Mouse (Mus musculus) limb, embryonic 15.5 days (tissue): ENCODE measurements around the gene Pdha1. TPM values are rescaled to one million over a fixed set of nuclear protein-coding genes. Genes with fewer than 3 reads are reported as not detected.

Experiments used
- ATAC-seq: fragments of 200-750 bp; cut with Nextera tagmentation; 2 replicates; pipeline ENCODE4 v1.8.0; 2017; ENCODE audit warnings: low read depth, moderate TSS enrichment; ENCODE audit not compliant: insufficient number of reproducible peaks, low FRiP score, low TSS enrichment
- H3K27ac ChIP-seq: fragments of 300-500 bp; sonication (generic); 2 replicates; pipeline ENCODE4 v1.5.1; 2015; ENCODE audit warnings: moderate library complexity, mild to moderate bottlenecking, inconsistent platforms
- H3K27me3 ChIP-seq: fragments of 300-500 bp; sonication (generic); 2 replicates; pipeline ENCODE4 v1.6.1; 2015; ENCODE audit warnings: inconsistent platforms
- H3K36me3 ChIP-seq: fragments of 300-500 bp; sonication (generic); 2 replicates; pipeline ENCODE4 v1.6.1; 2015; ENCODE audit warnings: inconsistent platforms
- H3K4me1 ChIP-seq: fragments of 300-500 bp; sonication (generic); 2 replicates; pipeline ENCODE4 v1.6.1; 2015; ENCODE audit warnings: inconsistent platforms
- H3K4me2 ChIP-seq: fragments of 300-500 bp; sonication (generic); 2 replicates; pipeline ENCODE4 v1.6.1; 2015; ENCODE audit warnings: mild to moderate bottlenecking, inconsistent platforms
- H3K4me3 ChIP-seq: fragments of 300-500 bp; sonication (generic); 2 replicates; pipeline ENCODE4 v1.5.1; 2015; ENCODE audit warnings: mild to moderate bottlenecking, inconsistent platforms
- H3K9ac ChIP-seq: fragments of 300-500 bp; sonication (generic); 2 replicates; pipeline ENCODE4 v1.6.1; 2015; ENCODE audit warnings: inconsistent platforms
- H3K9me3 ChIP-seq: fragments of 300-500 bp; sonication (generic); 2 replicates; pipeline ENCODE4 v1.6.1; 2016; ENCODE audit warnings: inconsistent platforms
- WGBS: fragments of 180-500 bp; shearing (Covaris S2); methylation state at CpG from one replicate; pipeline ENCODE4 v1.1.7; 2015; 5-methylcytosine and 5-hydroxymethylcytosine counted together
- polyA plus RNA-seq: library from polyadenylated mRNA; unstranded; fragments of >200 nt; fragmentation: Nextera tagmentation; extraction: Ambion mirVana; gene quantifications from 2 replicates; pipeline ENCODE4 v1.2.1, GENCODE M21; 2015

Gene Pdha1
- polyA plus RNA-seq, result 118 and 131 TPM in 2 replicates

GRCm38 (mm10) chrX:160137861-160138717 is at the start of gene Pdha1:
Gene Pdha1, minus strand, starts transcription at chrX:160138413.
- Histone ChIP-seq H3K4me1 (no peaks in the 10 kb centered on the region), H3K9me3 (no peaks in the 10 kb centered on the region), H3K27ac (peak within 1 kb of the TSS; percentile 95), H3K27me3 (0 out of 2 replicates have a peak, but pooled peaks cover 8% of the 10 kb centered on the region), H3K9ac (peak within 1 kb of the TSS; percentile 57), H3K4me2 (peak within 1 kb of the TSS; percentile 52), H3K4me3 (peak within 1 kb of the TSS; percentile 59), H3K36me3 (no peaks in the 10 kb centered on the region)
- peak; percentile 94 for ATAC-seq
- WGBS, result 24% methylated on average over 62 of the region's 67 CpGs

- no peak overlapping the region for H3K4me2 ChIP-seq
- peaks cover 11% of the 10 kb centered on the region; the same call in 1 of the 2 replicates for H3K27me3 ChIP-seq
- ATAC-seq, result no peak
- no peaks in the 10 kb centered on the region for H3K36me3 ChIP-seq
- no peak overlapping the region for H3K9ac ChIP-seq
- H3K4me1 ChIP-seq, result no peaks in the 10 kb centered on the region
- H3K4me3 ChIP-seq, result no peak overlapping the region
- 55% methylated on average over 3 of the region's 3 CpGs for WGBS
- no peak overlapping the region for H3K27ac ChIP-seq
- no peaks in the 10 kb centered on the region for H3K9me3 ChIP-seq
Measured at GRCm38 (mm10) chrX:160179032-160179431, 40.8 kb upstream of the Pdha1 start.

DNA sequence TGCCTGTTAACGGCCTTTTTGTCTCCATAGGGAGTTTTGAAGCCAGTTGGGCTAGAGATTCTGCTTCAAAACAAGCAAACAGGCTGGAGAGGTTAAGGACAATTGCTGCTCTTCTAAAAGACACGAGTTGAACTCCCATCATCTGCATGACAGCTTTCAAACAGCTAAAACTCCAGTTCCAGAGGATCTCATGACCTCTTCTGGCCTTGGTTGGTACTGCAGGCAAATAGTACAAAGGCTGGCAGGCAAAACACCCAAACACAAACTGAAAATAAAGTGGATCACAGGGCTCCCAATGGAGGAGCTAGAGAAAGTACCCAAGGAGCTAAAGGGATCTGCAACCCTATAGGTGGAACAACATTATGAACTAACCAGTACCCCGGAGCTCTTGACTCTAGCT is 31.9 kb upstream of the Pdha1 start:
- ATAC-seq, result no peak
- H3K9me3 ChIP-seq, result no peaks in the 10 kb centered on the region
- H3K4me2 ChIP-seq, result no peak overlapping the region
- H3K27ac ChIP-seq, result no peak overlapping the region
- H3K4me3 ChIP-seq, result no peak overlapping the region
- no peaks in the 10 kb centered on the region for H3K27me3 ChIP-seq
- H3K9ac ChIP-seq, result no peak overlapping the region
- no peaks in the 10 kb centered on the region for H3K36me3 ChIP-seq
- H3K4me1 ChIP-seq, result no peaks in the 10 kb centered on the region
- 23% methylated on average over 3 of the region's 3 CpGs for WGBS

DNA sequence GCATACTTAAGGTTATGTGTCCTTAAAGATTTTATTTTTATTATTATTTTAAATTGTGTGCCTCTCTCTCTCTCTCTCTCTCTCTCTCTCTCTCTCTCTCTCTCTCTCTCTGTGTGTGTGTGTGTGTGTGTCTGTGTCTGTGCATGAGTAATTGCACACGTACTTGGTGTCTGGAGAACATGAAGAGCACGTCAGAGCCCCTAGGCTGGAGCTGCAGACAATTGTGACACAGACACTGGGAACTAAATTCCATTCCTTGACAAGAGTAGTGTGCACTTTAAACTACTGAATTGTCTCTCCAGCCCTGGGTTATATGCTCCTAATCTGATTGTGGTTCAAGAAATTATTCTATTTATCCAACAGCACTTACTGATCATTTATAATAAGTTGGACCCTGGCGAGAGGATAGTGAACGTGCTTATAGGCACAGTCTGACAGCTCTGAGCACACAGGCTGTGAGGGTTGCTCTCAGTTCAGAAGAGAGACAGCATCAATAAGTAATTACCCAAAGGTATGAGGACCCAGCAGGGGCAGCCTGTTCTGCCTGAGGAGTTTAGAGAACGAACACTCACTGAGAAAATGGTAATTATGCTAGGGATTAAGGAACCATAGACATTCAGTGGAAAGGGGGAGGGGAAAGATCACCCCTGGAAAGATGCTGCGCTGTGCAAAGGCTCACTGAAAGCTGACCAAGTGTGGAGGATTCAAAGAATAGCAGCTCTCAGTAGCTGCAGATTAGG is 28.2 kb upstream of the Pdha1 start:
- H3K27ac ChIP-seq, result no peak overlapping the region
- WGBS, result 42% methylated on average over 6 of the region's 6 CpGs
- peaks cover 5% of the 10 kb centered on the region; the same call in 1 of the 2 replicates for H3K27me3 ChIP-seq
- H3K9ac ChIP-seq, result no peak overlapping the region
- ATAC-seq, result no peak
- no peak overlapping the region for H3K4me2 ChIP-seq
- H3K4me3 ChIP-seq, result no peak overlapping the region
- no peaks in the 10 kb centered on the region for H3K9me3 ChIP-seq
- H3K4me1 ChIP-seq, result no peaks in the 10 kb centered on the region
- no peaks in the 10 kb centered on the region for H3K36me3 ChIP-seq

DNA sequence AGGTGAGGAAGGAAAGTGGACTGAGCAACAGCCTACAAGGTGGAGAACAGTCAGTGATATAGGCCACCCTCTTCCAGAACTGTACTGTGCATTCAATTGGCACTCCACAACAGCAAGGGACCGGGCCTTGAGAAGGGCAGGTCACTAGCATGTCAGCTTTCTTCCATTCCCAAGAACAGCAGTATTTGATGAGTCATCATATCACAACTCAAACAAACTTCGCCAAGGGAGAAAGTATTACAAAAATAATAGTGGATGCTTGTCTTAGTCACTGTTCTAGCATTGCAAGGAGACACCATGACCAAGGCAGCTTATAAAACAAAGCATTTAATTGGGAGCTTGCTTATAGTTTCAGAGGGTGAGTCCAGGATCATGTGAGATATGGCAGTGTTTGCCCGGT is 26.0 kb upstream of the Pdha1 start:
- H3K27me3 ChIP-seq, result peaks cover 5% of the 10 kb centered on the region; the same call in 1 of the 2 replicates
- H3K4me3 ChIP-seq, result no peak overlapping the region
- H3K9ac ChIP-seq, result no peak overlapping the region
- ATAC-seq, result no peak
- WGBS, result 75% methylated on average over 3 of the region's 3 CpGs
- H3K27ac ChIP-seq, result no peak overlapping the region
- H3K9me3 ChIP-seq, result no peaks in the 10 kb centered on the region
- H3K36me3 ChIP-seq, result no peaks in the 10 kb centered on the region
- no peaks in the 10 kb centered on the region for H3K4me1 ChIP-seq
- no peak overlapping the region for H3K4me2 ChIP-seq

- no peak for ATAC-seq
- H3K9me3 ChIP-seq, result no peaks in the 10 kb centered on the region
- no peak overlapping the region for H3K9ac ChIP-seq
- WGBS, result 65% methylated on average over 4 of the region's 4 CpGs
- H3K27me3 ChIP-seq, result peaks cover 2% of the 10 kb centered on the region; the same call in 1 of the 2 replicates
- no peaks in the 10 kb centered on the region for H3K36me3 ChIP-seq
- H3K4me3 ChIP-seq, result no peak overlapping the region
- no peak overlapping the region for H3K4me2 ChIP-seq
- H3K27ac ChIP-seq, result no peak overlapping the region
- no peaks in the 10 kb centered on the region for H3K4me1 ChIP-seq
Measured at GRCm38 (mm10) chrX:160153147-160153815, 15.1 kb upstream of the Pdha1 start.

- ATAC-seq, result no peak
- Histone ChIP-seq H3K36me3 (no peaks in the 10 kb centered on the region), H3K27ac (no peak overlapping the region), H3K9ac (no peak overlapping the region), H3K4me3 (no peak overlapping the region), H3K9me3 (no peaks in the 10 kb centered on the region), H3K27me3 (peaks cover 2% of the 10 kb centered on the region; the same call in 1 of the 2 replicates), H3K4me2 (no peak overlapping the region), H3K4me1 (no peaks in the 10 kb centered on the region)
- WGBS, result 85% methylated on average over 3 of the region's 3 CpGs
Measured at GRCm38 (mm10) chrX:160148859-160149258, 10.6 kb upstream of the Pdha1 start.

GRCm38 (mm10) chrX:160147406-160147805 is 9.2 kb upstream of the Pdha1 start:
- no peaks in the 10 kb centered on the region for H3K9me3 ChIP-seq
- H3K4me1 ChIP-seq, result no peaks in the 10 kb centered on the region
- H3K9ac ChIP-seq, result no peak overlapping the region
- ATAC-seq, result no peak
- peaks cover 2% of the 10 kb centered on the region; the same call in 1 of the 2 replicates for H3K27me3 ChIP-seq
- WGBS, result 82% methylated on average over 3 of the region's 3 CpGs
- no peak overlapping the region for H3K4me3 ChIP-seq
- no peaks in the 10 kb centered on the region for H3K36me3 ChIP-seq
- H3K27ac ChIP-seq, result no peak overlapping the region
- H3K4me2 ChIP-seq, result no peak overlapping the region

GRCm38 (mm10) chrX:160146806-160147205 is 8.6 kb upstream of the Pdha1 start:
- no peaks in the 10 kb centered on the region for H3K36me3 ChIP-seq
- H3K4me1 ChIP-seq, result no peaks in the 10 kb centered on the region
- ATAC-seq, result no peak
- no peak overlapping the region for H3K4me3 ChIP-seq
- 79% methylated on average over 4 of the region's 4 CpGs for WGBS
- H3K9ac ChIP-seq, result no peak overlapping the region
- H3K4me2 ChIP-seq, result no peak overlapping the region
- no peak overlapping the region for H3K27ac ChIP-seq
- no peaks in the 10 kb centered on the region for H3K9me3 ChIP-seq
- H3K27me3 ChIP-seq, result peaks cover 1% of the 10 kb centered on the region; the same call in 1 of the 2 replicates

DNA sequence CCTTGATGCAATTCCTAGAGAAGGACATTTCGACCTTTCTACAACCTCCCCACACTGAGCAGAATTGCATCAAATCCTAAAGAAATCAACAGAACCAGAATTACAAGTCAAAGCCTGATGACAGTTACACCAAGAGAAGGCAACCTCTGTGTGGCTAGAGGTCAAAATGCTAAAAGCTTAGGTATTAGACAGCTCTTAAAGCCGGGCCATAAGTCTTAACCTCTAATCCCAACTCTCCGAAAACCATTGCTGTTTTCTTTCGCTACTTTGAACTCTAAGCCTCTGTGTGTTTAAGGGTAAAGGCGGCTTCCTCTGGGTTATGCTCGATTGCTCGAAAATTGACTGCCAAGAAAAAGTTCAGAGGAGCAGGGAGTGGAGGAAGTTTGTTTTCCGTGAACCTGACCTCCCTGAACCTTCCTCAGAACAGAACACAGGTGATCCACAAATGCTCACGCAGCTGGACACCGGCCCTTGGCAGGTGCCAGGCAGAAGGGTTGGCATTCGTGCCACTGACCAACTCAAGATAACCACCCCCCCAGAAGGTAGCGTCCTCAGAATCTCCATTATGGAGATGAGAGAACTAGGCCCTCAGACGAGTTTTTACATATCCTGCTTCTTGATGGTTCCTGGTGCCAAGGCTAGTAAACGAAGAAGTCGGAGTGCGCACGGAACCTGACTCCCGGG is 894 bp downstream of the Pdha1 start:
- H3K4me2 ChIP-seq, result peak overlapping the region; percentile 52
- 0 out of 2 replicates have a peak, but pooled peaks cover 8% of the 10 kb centered on the region for H3K27me3 ChIP-seq
- peak overlapping the region; percentile 59 for H3K4me3 ChIP-seq
- no peaks in the 10 kb centered on the region for H3K4me1 ChIP-seq
- H3K9me3 ChIP-seq, result no peaks in the 10 kb centered on the region
- peak overlapping the region; percentile 57 for H3K9ac ChIP-seq
- 28% methylated on average over 18 of the region's 18 CpGs for WGBS
- peak overlapping the region; percentile 95 for H3K27ac ChIP-seq
- H3K36me3 ChIP-seq, result no peaks in the 10 kb centered on the region
- no peak for ATAC-seq

GRCm38 (mm10) chrX:160136153-160136552 is 2.1 kb downstream of the Pdha1 start:
- WGBS, result 42% methylated on average over 5 of the region's 5 CpGs
- peak overlapping the region; percentile 14 for H3K4me3 ChIP-seq
- no peak for ATAC-seq
- no peaks in the 10 kb centered on the region for H3K4me1 ChIP-seq
- H3K36me3 ChIP-seq, result 0 out of 2 replicates have a peak, but pooled peaks cover 4% of the 10 kb centered on the region
- H3K27me3 ChIP-seq, result 0 out of 2 replicates have a peak, but pooled peaks cover 8% of the 10 kb centered on the region
- H3K27ac ChIP-seq, result no peak overlapping the region
- H3K9ac ChIP-seq, result no peak overlapping the region
- H3K4me2 ChIP-seq, result peak overlapping the region; percentile 52
- H3K9me3 ChIP-seq, result no peaks in the 10 kb centered on the region
